Mouse (Mus musculus): Measurements from ENCODE around the gene Lamtor4.

- TF ChIP-seq CTCF (conservative IDR thresholded peaks at IDR 0.05; ENCODE audit: insufficient read depth, insufficient read length, low read depth, low read length) (no peak), POLR2A (IDR thresholded peaks at IDR 0.05; ENCODE audit: low read depth, low read length) (no peak)
Measured at GRCm38 (mm10) chr5:138274186-138274585, 18.9 kb downstream of the Lamtor4 start.

Measured in kidney, adult 2 months (tissue).